Mouse (Mus musculus) gonadal fat pad, adult 2 months (tissue): ENCODE measurements around the gene Slc7a11. TPM values are rescaled to one million over a fixed set of nuclear protein-coding genes. Genes with fewer than 3 reads are reported as not detected.

Experiments used
- DNase-seq: peaks from one replicate; pipeline ENCODE4 v3.0.0-alpha.2; 2012; ENCODE audit warnings: low read depth
- polyA plus RNA-seq: library from polyadenylated mRNA; depleted of rRNA; stranded (reverse); fragments of >200 nt; gene quantifications from 2 replicates; pipeline ENCODE4 v1.2.3, GENCODE M21; 2012

The Slc7a11 gene
- polyA plus RNA-seq, 1 experiment, result 10.4 TPM

DNA sequence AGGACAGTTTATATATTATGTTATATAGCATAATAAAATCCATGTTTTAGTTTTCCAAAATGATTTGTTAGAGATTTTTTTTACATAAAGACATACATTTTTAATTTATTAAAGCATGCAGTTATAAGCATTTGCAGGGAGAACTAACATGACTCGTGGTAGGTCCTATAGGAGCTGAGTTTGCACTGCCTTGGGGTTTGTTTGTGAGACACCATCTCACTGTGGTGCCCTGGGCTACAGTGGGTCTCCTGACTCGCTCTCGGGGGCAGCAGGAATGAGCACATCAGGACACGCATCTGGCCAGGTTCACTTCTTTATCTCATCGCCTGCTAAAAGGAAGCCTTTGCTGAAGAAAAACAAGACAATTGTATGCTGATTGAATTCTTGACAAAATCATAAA, 257.0 kb downstream of the Slc7a11 start:
- no peak for DNase-seq

DNA sequence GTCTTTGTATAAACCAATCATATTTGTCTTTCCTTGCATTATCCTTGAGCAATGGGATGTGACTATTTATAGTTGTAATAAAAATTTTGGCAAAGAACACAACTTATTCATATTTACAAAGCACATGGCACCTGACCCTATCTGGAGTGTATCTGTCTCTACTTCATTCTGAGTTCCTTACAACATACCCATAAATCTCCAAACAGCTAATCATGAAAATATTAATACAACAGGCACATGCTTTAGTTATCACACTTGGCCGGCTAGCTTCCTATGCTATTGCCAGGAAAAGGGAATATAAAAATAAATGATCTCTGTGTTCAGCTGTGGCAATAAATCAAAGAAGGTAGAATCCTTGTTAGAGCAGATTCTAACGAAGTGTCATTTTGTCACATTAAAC, 257.5 kb downstream of the Slc7a11 start:
- DNase-seq, result no peak

DNA sequence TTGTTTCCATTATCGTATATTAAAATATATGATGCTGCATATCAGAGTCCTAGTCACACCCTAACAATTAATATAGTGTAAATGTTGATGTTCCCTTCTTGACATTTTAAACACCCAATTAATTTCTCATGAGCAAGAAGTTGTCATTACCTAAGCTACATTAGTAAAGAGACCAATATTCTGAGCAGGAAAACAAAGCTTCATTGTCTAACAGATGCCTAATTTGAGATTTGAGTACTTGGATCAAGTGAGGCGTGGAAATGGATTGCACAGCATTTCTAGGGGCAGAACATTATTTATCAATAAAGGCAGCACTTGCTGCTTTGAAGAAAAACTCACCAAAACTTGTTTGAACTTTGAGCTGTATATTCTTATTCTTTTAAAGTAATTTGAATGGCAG, 282.7 kb downstream of the Slc7a11 start:
- no peak for DNase-seq

DNA sequence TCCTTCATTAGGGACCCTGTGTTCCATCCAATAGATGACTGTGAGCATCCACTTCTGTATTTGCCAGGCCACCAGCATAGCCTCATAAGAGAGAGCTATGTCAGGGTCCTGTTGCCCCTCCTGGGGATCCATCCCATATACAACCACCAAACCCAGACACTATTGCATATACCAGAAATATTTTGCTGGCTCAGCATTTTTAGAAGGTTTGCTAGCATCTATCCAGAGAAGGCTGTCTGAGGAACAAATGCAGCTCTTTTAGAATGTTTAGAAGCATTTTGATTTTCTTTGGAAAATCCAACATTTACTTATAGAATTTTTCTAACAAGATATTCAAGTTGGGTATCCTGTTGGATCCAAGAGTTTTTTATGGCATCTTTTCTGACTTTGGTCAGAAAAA, 299.3 kb downstream of the Slc7a11 start:
- DNase-seq, result no peak

DNA sequence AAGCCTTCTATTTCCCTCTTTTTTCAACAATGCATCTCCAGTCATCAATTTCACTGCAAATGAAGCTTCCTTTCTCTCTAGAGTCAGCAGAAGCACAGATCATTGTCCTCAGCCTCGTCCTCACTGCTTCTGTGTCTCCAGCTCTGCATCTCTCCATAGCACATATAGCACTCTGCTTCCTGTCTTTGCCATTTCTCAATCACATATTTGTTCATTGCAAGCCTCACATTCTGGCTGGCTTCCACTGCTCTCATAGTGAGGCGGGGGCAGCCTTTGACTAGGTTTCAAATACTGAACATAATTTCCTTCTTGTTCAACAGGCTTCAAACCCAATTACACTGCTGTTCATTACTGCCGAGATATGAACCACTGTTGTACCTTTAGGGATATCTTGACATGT, 305.1 kb downstream of the Slc7a11 start:
- no peak for DNase-seq

DNA sequence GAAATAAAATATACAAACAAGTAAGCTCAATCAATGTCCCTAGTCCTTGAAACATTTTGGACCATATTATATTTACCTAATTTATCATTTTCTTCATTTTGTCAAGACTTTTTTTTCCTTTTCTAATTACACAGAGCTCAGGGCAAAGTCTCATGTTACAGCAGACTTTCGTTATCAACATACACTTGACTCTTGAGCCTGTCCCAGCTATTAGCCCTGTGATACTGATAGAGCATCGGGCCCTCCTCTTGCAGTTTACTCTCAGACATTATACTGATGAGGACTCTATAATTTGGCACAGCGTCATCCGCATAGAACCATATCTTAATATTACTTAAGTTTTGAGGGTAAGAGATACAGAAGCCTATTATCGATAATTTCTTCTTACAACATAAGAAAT, 311.2 kb downstream of the Slc7a11 start:
- DNase-seq, result no peak

DNA sequence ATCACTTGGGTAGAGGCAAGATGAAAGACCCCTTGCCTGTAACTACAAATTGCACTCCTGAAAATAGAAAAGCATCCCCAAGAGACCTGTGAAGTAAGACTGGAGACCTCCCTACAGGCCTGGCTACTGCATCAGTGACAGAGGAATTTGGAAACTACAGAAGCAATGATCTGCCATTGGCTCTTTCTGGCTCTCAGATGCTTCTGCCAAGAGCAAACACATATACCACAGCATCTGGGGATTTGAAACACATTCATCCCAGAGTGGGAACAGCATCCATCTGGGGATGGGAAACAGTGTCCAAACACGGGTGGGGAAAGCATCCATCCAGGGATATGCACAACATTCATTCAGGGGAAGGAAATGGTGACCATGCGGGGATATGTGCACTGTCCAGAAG, 313.1 kb downstream of the Slc7a11 start:
- no peak for DNase-seq

DNA sequence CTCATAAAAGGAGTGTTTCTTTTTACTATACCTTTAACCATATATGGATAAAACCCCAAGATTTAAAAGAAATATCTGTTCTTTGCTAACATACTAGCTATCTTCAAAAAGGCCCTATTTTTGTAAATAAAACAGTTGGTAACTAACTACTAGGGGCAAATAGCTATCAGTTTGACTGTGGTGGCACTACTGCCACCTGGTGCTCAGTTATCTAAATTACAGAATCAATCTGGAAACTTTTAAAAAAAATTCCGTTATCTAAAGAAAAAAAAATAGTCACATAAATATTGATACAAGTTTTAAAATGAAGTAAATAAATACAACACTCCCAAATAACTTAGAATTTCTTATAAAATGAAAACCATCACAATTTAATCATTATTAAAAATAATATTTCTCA, 322.4 kb downstream of the Slc7a11 start:
- no peak for DNase-seq

DNA sequence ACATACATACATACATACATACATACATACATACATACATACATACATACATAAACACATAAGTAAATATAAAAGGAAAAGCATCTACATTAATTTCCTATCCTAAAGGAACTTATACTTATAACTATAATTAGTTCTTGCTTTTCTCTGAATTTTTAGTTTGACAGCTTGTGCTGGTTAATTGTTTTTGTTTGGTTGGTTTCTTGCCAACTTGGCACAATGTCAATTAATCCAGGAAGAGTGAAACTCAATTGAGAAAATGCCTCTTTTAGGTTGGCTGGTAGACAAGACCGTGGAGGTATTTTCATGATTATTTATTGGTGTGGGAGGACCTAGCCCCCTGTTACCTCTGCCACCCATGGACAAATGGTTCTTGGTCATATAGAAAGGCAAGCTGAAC, 327.1 kb downstream of the Slc7a11 start:
- no peak for DNase-seq

DNA sequence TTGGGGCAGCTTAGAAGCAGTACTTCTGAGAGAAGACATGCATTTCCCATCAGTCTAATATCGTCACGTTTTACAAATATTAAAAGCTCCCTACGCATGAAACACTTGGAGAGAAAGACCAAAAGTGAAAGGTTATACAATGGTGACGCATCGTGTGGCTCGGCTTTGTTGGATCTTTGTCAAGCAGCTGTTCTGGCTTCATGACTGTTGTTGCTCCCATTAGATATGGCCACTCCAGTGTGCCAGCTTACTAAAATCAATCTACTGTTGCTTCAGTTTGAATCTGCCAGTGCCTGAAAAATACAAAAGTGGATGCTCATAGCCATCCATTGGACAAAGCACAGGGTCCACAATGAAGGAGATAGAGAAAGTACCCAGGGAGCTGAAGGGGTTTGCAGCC, 337.9 kb downstream of the Slc7a11 start:
- DNase-seq, result no peak

DNA sequence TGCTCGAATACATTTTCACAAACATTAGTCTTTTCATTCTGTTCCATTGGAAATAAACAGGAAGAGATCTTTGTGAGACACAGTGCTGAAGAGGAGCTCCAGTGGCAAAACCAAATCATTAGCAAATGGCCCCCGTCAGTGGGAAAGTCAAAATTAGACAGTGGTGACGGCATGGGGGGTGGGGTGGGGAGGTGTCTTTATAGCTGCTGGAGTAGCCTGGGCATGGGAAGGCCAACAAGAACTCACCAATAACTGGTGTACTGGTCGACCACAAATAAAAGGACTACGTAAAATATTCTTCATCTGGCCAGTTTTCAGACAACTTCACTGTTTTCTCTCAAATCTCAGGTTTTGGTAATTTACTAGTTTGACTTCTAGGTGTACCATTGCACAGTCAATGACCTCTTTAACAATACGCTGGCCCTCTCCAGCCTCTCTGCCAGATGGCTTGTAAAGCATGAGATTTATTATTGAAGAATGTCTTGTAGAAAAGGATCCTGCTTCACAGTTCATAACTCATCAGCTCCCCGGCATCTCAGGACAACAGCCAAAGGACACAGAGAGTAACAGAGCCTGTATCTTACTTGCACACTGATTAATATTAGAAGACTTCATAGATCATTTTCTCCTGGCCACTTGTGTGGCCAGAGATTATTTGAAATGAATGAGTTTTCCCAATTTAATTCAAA, 348.9 kb downstream of the Slc7a11 start:
- DNase-seq, result no peak

DNA sequence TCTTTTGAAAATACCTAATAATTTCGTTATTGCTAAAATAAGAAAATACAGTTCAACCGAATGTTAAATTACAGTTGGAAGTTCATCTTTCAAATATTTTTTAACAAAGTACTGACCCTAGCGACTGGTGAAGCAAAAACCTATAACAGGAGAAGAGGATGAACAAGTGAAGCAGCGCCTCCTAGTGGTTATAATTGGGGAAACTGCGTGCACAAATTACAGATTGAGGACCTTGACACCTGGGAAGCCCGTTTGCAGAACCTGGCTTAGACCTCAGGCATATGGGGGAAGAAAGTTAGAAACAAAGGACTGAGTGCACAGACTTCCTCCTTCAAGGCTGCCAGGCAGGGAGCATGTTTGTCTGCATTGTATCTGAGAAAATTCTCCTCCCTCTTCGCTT, 366.4 kb downstream of the Slc7a11 start:
- no peak for DNase-seq

DNA sequence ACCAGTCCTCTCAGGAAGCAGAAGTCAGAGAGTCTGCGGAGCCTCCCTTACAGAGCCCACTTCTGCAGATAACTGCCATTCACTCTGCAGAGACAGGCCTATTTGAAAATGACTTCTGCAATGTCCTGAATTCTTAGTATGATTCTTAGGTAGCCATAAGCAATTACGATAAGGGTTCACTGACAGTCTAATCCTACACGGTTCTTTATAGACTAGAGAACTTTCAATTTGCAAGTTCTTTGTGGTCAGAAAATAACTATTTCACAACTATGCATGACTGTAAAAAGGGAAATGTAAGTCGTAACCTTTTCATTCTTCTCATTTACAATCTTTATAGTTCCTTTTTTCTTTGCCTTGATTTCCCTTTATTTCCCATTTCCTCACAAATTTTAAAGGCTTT, 380.0 kb downstream of the Slc7a11 start:
- DNase-seq, result no peak

DNA sequence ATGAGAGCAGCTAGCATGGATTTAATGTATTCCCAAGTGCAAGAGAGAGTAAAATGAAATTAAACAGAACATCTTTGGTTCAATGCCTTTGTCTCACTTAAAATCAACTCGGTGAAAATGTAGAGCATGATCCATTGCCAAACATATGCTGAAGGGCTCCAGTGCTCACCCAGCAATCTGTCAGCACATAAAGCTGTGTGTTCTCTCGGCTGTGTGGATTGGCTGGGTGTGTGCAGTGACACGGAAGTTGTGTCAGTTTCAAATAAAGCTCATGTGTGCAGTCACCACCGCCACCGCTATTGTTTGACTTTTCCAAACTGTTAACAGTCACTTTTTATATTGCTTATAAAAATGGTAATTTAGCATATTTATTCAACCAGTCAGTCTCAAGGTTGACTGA, 398.7 kb downstream of the Slc7a11 start:
- DNase-seq, result no peak

DNA sequence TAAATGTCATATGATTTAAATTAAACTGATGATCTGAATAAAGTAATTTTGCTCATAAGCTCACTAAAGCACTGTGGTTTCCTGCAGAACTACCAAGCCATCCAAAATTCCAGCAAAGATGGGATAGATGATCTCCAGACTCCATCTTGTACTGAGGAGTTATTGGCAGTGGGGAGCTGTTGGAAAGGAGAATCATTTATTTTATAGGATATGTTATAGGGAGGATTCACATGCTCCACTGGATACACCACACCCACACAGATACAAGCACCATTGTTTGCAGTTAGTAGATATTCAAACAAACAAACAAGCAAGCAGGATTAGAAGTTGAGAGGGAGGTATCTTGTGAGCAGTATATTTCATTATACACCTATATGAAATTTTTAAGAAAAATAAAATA, 399.3 kb downstream of the Slc7a11 start:
- DNase-seq, result no peak

DNA sequence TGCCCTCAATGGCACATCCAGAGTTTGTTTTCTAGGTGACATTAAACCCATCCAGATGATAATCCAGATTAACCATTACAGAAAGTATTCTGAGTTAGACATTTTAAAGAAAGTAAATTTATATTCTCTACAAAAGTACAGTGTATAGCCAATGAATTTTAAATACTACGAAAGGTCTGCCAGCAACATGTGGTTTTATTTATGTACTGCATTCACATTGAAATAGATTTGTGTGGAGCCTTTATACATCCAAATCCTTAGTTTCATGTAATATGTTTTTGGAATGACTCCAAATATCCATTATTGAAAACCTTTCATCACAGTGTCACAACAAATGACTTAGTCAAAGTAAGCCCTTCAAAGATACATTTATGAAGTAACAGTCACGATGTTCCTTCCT, 402.3 kb downstream of the Slc7a11 start:
- no peak for DNase-seq

DNA sequence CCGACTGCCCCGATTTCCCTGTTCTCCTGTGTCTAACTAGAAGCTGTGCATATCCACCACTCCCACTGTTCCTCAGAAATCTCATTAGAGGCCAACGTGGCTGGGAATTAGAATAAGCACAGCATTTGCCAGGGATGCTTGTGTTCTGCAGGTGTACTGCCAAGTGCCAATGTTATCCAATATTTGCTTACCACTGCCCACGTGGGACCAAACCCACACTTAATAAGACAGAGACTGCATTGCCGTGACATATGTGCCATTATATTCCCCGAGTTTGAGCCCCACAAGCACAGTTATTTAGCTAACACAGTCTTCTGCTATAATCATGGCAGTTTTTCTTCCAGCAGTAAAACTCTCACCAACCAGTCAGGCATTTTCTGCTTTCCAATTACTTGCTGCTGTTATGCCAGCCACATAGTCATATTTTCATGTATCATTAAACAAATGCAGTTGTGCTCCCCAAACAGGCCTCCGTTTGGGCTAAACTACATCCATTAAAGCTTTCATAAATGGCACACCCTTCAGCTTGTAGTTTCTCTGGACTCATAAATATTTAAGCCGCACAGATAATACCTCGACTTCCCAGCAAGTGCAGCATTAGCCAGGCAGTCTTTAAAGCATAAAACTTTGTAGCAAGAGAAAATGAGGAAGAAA, 407.4 kb downstream of the Slc7a11 start:
- no peak for DNase-seq

DNA sequence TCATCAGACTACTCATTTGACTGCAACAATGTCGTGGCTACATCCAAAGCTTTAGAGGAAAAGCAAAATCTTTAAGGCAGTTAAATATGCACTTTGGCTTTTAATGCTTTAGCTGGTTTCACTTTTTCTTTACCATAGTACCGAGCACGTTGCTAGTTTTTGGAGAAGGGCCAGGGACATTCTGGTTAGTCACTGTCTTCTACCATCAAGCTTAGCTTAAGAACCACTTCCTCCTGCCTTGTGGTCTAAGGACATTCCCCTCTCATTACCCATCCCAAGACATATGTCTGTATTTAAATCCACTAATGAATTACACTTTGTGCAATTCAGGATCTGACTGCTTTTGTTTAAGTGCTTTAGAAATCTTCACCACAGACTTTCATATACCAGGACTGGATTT, 410.1 kb downstream of the Slc7a11 start:
- DNase-seq, result no peak

DNA sequence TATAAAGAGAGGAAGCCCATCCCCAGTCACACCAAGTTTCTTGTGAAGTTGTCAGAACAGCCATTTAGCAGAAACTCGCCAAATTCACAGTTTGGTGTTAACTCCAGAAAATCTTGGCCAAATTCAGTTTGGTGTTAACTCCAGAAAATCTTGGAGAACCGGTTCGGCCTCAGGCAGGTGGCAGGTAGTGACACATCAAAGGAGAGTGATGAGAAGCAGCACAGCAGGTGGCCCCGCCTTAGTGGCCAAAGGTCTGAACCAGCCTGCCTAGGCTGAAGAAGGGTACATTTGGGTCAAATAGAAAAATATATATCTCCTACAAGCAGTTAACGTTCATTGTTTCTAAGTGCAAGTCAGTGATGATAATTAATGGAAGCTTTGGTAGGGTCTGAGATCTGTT, 417.4 kb downstream of the Slc7a11 start:
- DNase-seq, result no peak

DNA sequence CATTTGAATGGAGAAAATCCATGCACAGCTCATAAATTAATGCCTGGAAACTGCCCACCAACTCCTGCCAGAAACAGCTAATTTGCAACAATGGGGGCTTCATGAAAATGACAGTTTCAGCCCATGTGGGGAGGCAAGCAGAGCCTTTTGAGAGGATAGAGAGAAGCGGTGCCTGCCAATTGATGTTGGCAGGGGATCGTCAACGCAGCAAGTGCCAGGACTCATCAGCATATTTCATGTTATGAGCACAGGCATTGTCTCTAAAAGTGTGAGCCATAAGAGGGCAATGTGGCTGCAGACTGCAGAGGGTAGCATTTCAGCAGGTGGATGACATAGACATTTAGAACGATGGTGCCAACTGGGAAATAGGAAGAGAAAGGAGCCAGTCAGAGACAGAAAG, 429.0 kb downstream of the Slc7a11 start:
- DNase-seq, result no peak

DNA sequence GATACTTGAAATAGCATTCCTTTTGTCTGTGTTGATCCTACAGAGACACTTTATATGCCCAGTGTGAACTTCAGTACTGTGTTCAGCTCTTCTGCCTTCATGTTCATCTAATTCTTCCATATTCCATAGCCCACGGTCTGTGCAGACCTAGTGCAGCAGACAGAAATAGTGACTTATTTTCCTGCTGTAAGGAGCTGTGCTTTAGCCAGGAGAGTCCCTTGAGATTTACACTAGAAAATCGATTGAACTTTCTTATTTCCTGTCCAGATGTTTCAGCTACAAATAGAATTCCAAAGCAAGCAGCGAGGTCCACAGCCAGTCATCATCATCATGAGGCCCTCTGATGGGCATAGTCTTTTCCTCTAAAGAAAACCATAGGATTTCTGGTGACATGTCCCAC, 431.4 kb downstream of the Slc7a11 start:
- no peak for DNase-seq

DNA sequence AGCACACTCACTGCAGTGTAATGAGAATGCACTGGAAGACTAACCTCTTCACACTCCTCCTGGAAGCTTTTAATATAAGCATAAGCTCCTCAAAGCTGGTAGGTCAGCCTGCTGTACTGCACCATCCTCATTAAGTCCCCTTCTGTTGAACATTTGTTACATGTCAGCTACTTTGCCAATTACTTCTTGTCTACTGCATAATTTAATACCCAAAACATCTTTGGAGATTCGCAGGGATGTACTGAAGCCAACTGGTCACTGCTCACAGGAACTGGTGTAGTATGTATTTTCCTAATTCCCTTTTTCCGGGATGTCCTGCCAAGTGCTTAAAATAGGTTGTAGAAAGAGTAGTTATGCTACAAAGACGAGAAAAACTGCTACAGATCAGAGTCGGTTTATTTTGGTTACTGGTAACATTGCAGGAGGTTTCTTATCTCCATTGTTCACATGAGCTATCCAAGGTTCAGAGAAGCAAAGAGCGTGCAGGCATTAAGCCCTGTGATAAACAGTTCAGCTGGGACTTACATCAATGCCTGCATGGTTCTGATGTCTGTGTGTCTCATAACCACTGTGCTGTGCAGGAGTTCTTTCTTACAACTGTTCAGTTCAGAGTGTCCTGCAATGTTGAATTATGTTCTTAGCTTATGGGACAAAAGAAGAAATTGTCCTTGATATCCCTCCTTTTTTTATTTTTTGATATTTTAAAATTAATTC, 439.3 kb downstream of the Slc7a11 start:
- DNase-seq, result no peak

DNA sequence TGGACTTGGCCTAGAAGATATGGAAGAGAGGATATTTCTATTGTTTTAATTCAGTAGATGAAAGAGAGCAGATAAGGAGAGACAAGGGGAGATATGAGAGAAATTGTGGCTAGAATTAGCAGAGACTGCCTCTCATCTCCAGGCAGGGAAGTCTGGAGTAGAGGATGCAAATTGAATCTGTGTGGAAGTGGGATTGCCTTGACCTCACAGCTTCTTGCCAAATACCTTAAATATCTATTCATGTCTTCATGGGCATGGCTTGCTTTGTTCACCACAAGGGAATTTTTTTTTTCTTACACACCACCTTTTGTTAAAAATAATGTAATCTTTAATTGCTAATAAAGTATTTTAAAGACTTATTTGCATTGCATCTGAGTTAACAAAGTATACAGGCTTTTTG, 441.3 kb downstream of the Slc7a11 start:
- DNase-seq, result no peak
